Mouse (Mus musculus): Measurements from ENCODE around the gene Fbxo17. TPM values are rescaled to one million over a fixed set of nuclear protein-coding genes. Genes with fewer than 3 reads are reported as not detected.
A peak's percentile ranks its signal among the peaks of the same experiment; 100 is the strongest.

Gene Fbxo17
- total and polyA plus RNA-seq, 3 experiments, result 0.27 TPM; not detected in 2

DNA sequence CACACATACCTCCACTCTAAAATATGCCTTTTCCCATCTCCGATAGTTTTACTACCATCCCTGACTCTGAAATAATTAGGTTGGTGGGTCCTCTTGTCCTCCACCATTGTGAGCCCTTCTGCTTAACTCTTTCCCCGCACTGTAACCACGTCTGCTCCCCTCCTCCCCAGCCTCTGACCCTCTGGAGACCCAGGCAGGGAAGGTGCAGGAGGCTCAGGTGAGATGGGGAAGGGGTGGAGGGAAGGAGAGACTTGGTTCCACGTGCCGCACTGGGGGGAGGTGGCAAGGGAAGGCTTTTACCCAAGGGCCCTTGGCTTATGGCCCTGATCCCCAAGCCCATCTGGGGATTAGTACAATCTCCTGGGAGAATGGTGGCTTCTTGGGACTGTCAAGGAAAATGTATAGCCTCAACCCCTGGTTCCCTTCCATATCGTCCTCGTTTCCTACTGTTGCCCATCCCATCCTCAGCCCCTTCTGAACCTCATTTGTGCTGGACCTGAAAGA lies 50.9 kb downstream of the Fbxo17 start, which contains the start of gene Nfkbib:
Gene Nfkbib, minus strand, starts transcription at position 51 of the 504 bp plus-strand sequence.
- Histone ChIP-seq H3K9me3 (replicated peaks) (no peaks in the 10 kb centered on the region), H3K36me3 (replicated peaks) (peaks cover 33% of the 10 kb centered on the region), H3K4me1 (ENCODE audit: insufficient read depth, low read depth, low read length) (peaks cover 44% of the 10 kb centered on the region), H3K4me3 (ENCODE audit: low read depth, low read length) (peak within 1 kb of the TSS; percentile 89), H3K27me3 (ENCODE audit: insufficient read depth, low read length) (no peaks in the 10 kb centered on the region)
- TF ChIP-seq GATA1 (IDR thresholded peaks at IDR 0.05; ENCODE audit: borderline replicate concordance, low read length), result no peak
- no peak for TF ChIP-seq CTCF (IDR thresholded peaks at IDR 0.05; ENCODE audit: low read depth, low read length)
- TF ChIP-seq GATA2 (IDR thresholded peaks at IDR 0.05; ENCODE audit: borderline replicate concordance, low read depth, low read length), result no peak
- TF ChIP-seq POLR2AphosphoS5 (IDR thresholded peaks at IDR 0.05; ENCODE audit: insufficient replicate concordance, low read depth, low read length), result no peak
- TF ChIP-seq TAL1 (conservative IDR thresholded peaks at IDR 0.05; ENCODE audit: low read depth, low read length), result no peak
- DNase-seq (ENCODE audit: low spot score) (no peak), ATAC-seq (ENCODE audit: extremely low read depth, insufficient number of reproducible peaks, low FRiP score, poor library complexity, severe bottlenecking) (no peak)

GRCm38 (mm10) chr7:28769414-28769958 lies 52.9 kb downstream of the Fbxo17 start:
- Histone ChIP-seq H3K4me3 (ENCODE audit: low read depth, low read length) (no peak overlapping the region), H3K9me3 (replicated peaks) (no peaks in the 10 kb centered on the region), H3K36me3 (replicated peaks) (peaks cover 41% of the 10 kb centered on the region), H3K27me3 (ENCODE audit: insufficient read depth, low read length) (no peaks in the 10 kb centered on the region), H3K4me1 (ENCODE audit: insufficient read depth, low read depth, low read length) (peaks cover 43% of the 10 kb centered on the region)
- TF ChIP-seq TAL1 (conservative IDR thresholded peaks at IDR 0.05; ENCODE audit: low read depth, low read length) (no peak), GATA1 (IDR thresholded peaks at IDR 0.05; ENCODE audit: borderline replicate concordance, low read length) (no peak), POLR2AphosphoS5 (IDR thresholded peaks at IDR 0.05; ENCODE audit: insufficient replicate concordance, low read depth, low read length) (no peak), CTCF (IDR thresholded peaks at IDR 0.05; ENCODE audit: low read depth, low read length) (no peak), GATA2 (IDR thresholded peaks at IDR 0.05; ENCODE audit: borderline replicate concordance, low read depth, low read length) (no peak)
- DNase-seq (ENCODE audit: low spot score) (no peak), ATAC-seq (ENCODE audit: extremely low read depth, insufficient number of reproducible peaks, low FRiP score, poor library complexity, severe bottlenecking) (no peak)

GRCm38 (mm10) chr7:28770309-28770708 lies 53.7 kb downstream of the Fbxo17 start:
- H3K4me1 ChIP-seq (ENCODE audit: insufficient read depth, low read depth, low read length), result peaks cover 35% of the 10 kb centered on the region
- no peak overlapping the region for H3K4me3 ChIP-seq (ENCODE audit: low read depth, low read length)
- no peaks in the 10 kb centered on the region for H3K9me3 ChIP-seq (replicated peaks)
- ATAC-seq (ENCODE audit: extremely low read depth, insufficient number of reproducible peaks, low FRiP score, poor library complexity, severe bottlenecking) (no peak), DNase-seq (ENCODE audit: low spot score) (no peak)
- no peaks in the 10 kb centered on the region for H3K27me3 ChIP-seq (ENCODE audit: insufficient read depth, low read length)
- H3K36me3 ChIP-seq (replicated peaks), result peaks cover 42% of the 10 kb centered on the region
- TF ChIP-seq GATA2 (IDR thresholded peaks at IDR 0.05; ENCODE audit: borderline replicate concordance, low read depth, low read length), result no peak
- TF ChIP-seq POLR2AphosphoS5 (IDR thresholded peaks at IDR 0.05; ENCODE audit: insufficient replicate concordance, low read depth, low read length), result no peak
- no peak for TF ChIP-seq GATA1 (IDR thresholded peaks at IDR 0.05; ENCODE audit: borderline replicate concordance, low read length)
- TF ChIP-seq CTCF (IDR thresholded peaks at IDR 0.05; ENCODE audit: low read depth, low read length), result no peak
- TF ChIP-seq TAL1 (conservative IDR thresholded peaks at IDR 0.05; ENCODE audit: low read depth, low read length), result no peak

GRCm38 (mm10) chr7:28771867-28772266 lies 55.3 kb downstream of the Fbxo17 start:
- Histone ChIP-seq H3K9me3 (replicated peaks) (no peaks in the 10 kb centered on the region), H3K4me3 (ENCODE audit: low read depth, low read length) (no peak overlapping the region), H3K4me1 (ENCODE audit: insufficient read depth, low read depth, low read length) (peaks cover 30% of the 10 kb centered on the region), H3K27me3 (ENCODE audit: insufficient read depth, low read length) (no peaks in the 10 kb centered on the region; the same call in 1 of the 2 replicates), H3K36me3 (replicated peaks) (peaks cover 55% of the 10 kb centered on the region)
- DNase-seq (ENCODE audit: low spot score) (no peak), ATAC-seq (ENCODE audit: extremely low read depth, insufficient number of reproducible peaks, low FRiP score, poor library complexity, severe bottlenecking) (no peak)
- no peak for TF ChIP-seq CTCF (IDR thresholded peaks at IDR 0.05; ENCODE audit: low read depth, low read length)
- no peak for TF ChIP-seq POLR2AphosphoS5 (IDR thresholded peaks at IDR 0.05; ENCODE audit: insufficient replicate concordance, low read depth, low read length)
- TF ChIP-seq GATA1 (IDR thresholded peaks at IDR 0.05; ENCODE audit: borderline replicate concordance, low read length), result no peak
- TF ChIP-seq TAL1 (conservative IDR thresholded peaks at IDR 0.05; ENCODE audit: low read depth, low read length), result no peak
- no peak for TF ChIP-seq GATA2 (IDR thresholded peaks at IDR 0.05; ENCODE audit: borderline replicate concordance, low read depth, low read length)

DNA sequence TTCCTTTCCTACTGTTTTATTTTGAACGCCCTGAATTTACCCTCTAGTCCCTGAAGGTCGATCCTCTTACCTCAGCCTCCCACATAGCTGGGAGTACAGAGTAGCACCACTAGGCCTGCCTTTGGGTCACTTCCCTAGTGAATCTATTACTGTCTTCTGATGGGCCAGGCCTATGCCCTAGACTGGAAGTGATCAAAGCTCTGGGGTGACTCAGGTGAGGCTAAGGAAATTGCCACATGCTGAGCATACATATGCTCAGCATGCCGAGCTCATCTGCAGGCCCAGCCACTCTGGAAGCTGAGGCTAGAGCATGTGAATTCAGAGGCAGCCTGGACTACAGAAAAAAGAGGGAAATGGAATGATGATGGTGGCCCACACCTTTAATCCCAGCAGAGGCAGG lies 56.6 kb downstream of the Fbxo17 start:
- DNase-seq (ENCODE audit: low spot score), result no peak
- Histone ChIP-seq H3K36me3 (replicated peaks) (peaks cover 60% of the 10 kb centered on the region), H3K4me3 (ENCODE audit: low read depth, low read length) (no peak overlapping the region), H3K9me3 (replicated peaks) (no peaks in the 10 kb centered on the region), H3K4me1 (ENCODE audit: insufficient read depth, low read depth, low read length) (peaks cover 17% of the 10 kb centered on the region), H3K27me3 (ENCODE audit: insufficient read depth, low read length) (no peaks in the 10 kb centered on the region; the same call in 1 of the 2 replicates)
- ATAC-seq (ENCODE audit: extremely low read depth, insufficient number of reproducible peaks, low FRiP score, poor library complexity, severe bottlenecking), result no peak
- TF ChIP-seq GATA1 (IDR thresholded peaks at IDR 0.05; ENCODE audit: borderline replicate concordance, low read length) (no peak), TAL1 (conservative IDR thresholded peaks at IDR 0.05; ENCODE audit: low read depth, low read length) (no peak), GATA2 (IDR thresholded peaks at IDR 0.05; ENCODE audit: borderline replicate concordance, low read depth, low read length) (no peak), CTCF (IDR thresholded peaks at IDR 0.05; ENCODE audit: low read depth, low read length) (no peak), POLR2AphosphoS5 (IDR thresholded peaks at IDR 0.05; ENCODE audit: insufficient replicate concordance, low read depth, low read length) (no peak)

DNA sequence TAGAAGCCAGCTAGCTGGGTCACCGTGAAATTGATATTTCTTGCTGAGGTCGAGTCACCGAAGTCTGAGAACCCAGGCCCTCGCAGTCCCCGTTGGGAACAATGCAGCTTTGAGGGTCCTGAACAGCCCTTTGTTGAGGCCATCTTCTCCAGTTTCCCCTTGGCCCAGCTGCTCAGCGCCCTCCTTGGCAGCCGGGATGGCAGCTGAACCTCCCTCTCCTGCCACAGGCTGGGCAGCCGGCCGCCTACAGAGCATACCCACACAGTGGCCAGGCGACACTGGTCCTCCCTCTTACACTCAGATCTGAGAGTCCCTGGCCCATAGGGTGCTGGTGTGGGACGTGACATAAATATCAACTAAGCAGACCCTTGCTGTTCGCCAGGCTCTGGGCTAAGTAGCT lies 57.6 kb downstream of the Fbxo17 start:
- DNase-seq (ENCODE audit: low spot score), result no peak
- H3K9me3 ChIP-seq (replicated peaks), result no peaks in the 10 kb centered on the region
- H3K36me3 ChIP-seq (replicated peaks), result peaks cover 62% of the 10 kb centered on the region
- TF ChIP-seq CTCF (IDR thresholded peaks at IDR 0.05; ENCODE audit: low read depth, low read length) (no peak), GATA1 (IDR thresholded peaks at IDR 0.05; ENCODE audit: borderline replicate concordance, low read length) (no peak), GATA2 (IDR thresholded peaks at IDR 0.05; ENCODE audit: borderline replicate concordance, low read depth, low read length) (no peak)
- H3K4me1 ChIP-seq (ENCODE audit: insufficient read depth, low read depth, low read length), result peaks cover 16% of the 10 kb centered on the region
- no peak overlapping the region for H3K4me3 ChIP-seq (ENCODE audit: low read depth, low read length)
- H3K27me3 ChIP-seq (ENCODE audit: insufficient read depth, low read length), result no peaks in the 10 kb centered on the region; the same call in 1 of the 2 replicates
- no peak for ATAC-seq (ENCODE audit: extremely low read depth, insufficient number of reproducible peaks, low FRiP score, poor library complexity, severe bottlenecking)
